Mouse (Mus musculus): Measurements from ENCODE around the gene Phactr2. TPM values are rescaled to one million over a fixed set of nuclear protein-coding genes. Genes with fewer than 3 reads are reported as not detected.

Phactr2 gene
- polyA plus RNA-seq, 1 experiment: 6.6 TPM

DNA sequence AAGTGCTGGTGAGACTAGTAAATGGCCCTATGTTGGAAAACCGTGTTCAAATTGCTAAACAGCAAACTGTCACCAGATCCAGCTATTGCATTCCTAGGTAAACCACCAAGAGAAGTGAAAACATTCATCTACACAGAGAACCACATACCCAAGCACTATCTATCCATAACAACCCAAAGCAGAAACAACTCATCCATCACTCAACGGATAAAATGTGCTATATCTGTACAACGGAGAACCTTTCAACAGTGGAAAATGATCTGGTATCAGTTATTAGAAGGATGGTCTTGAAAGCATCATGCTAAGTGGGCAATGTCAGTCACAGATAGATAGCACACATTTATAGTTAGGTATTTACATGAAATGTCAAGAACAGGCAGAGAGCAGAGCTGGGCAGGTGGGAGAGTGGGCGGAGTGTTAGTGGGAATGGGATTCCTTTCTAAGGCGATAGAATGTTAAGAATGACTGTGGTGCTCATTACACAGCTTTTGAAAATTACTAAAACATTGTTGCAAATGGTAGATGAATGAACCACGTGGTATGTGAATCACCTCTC is 193.8 kb downstream of the Phactr2 start:
- Histone ChIP-seq H3K27ac (ENCODE audit: insufficient read depth, low read length) (no peak overlapping the region), H3K9me3 (replicated peaks; ENCODE audit: control insufficient read depth, insufficient read depth, low read length, poor library complexity, severe bottlenecking) (no peaks in the 10 kb centered on the region), H3K27me3 (ENCODE audit: control insufficient read depth, insufficient read depth, low read length, poor library complexity, severe bottlenecking) (no peaks in the 10 kb centered on the region), H3K4me1 (ENCODE audit: control insufficient read depth, insufficient read depth, low read length) (no peaks in the 10 kb centered on the region), H3K36me3 (ENCODE audit: control insufficient read depth, insufficient read depth, low read length, poor library complexity, severe bottlenecking) (no peaks in the 10 kb centered on the region), H3K4me3 (ENCODE audit: low read depth, low read length) (no peak overlapping the region), H3K9ac (ENCODE audit: low read depth, poor library complexity, severe bottlenecking) (no peak overlapping the region)
- TF ChIP-seq EP300 (IDR thresholded peaks at IDR 0.05; ENCODE audit: insufficient read depth, low read depth, low read length) (no peak), CTCF (IDR thresholded peaks at IDR 0.05; ENCODE audit: low read depth, low read length) (no peak), POLR2A (IDR thresholded peaks at IDR 0.05; ENCODE audit: insufficient read depth, low read length) (no peak)

GRCm38 (mm10) chr10:13276298-13276697 is 197.9 kb downstream of the Phactr2 start:
- H3K27ac ChIP-seq (ENCODE audit: insufficient read depth, low read length): no peak overlapping the region
- no peak for TF ChIP-seq EP300 (IDR thresholded peaks at IDR 0.05; ENCODE audit: insufficient read depth, low read depth, low read length)
- TF ChIP-seq CTCF (IDR thresholded peaks at IDR 0.05; ENCODE audit: low read depth, low read length): no peak
- TF ChIP-seq POLR2A (IDR thresholded peaks at IDR 0.05; ENCODE audit: insufficient read depth, low read length): no peak
- no peaks in the 10 kb centered on the region for H3K9me3 ChIP-seq (replicated peaks; ENCODE audit: control insufficient read depth, insufficient read depth, low read length, poor library complexity, severe bottlenecking)
- H3K4me1 ChIP-seq (ENCODE audit: control insufficient read depth, insufficient read depth, low read length): no peaks in the 10 kb centered on the region
- no peak overlapping the region for H3K4me3 ChIP-seq (ENCODE audit: low read depth, low read length)
- no peaks in the 10 kb centered on the region for H3K27me3 ChIP-seq (ENCODE audit: control insufficient read depth, insufficient read depth, low read length, poor library complexity, severe bottlenecking)
- no peaks in the 10 kb centered on the region for H3K36me3 ChIP-seq (ENCODE audit: control insufficient read depth, insufficient read depth, low read length, poor library complexity, severe bottlenecking)
- H3K9ac ChIP-seq (ENCODE audit: low read depth, poor library complexity, severe bottlenecking): no peak overlapping the region

DNA sequence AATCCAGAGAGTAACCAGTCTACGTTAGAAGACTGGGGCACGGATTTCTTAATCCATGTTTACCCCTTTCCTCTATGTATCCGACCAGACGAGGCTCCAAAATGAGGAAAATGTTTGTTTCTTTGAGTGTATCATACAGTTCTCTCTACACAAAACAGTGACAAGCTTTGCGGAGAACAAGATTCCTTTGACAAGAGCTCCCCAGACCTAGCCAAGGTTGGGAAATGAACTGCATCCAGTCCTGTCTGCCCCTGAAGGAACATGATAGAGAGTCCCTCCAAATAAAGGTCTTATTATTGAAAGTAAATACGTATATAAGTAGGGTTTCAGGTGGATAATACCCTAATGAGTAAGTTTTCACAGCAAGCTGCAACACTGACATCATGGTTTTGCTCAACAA is 199.1 kb downstream of the Phactr2 start:
- no peak overlapping the region for H3K4me3 ChIP-seq (ENCODE audit: low read depth, low read length)
- H3K36me3 ChIP-seq (ENCODE audit: control insufficient read depth, insufficient read depth, low read length, poor library complexity, severe bottlenecking): no peaks in the 10 kb centered on the region
- no peaks in the 10 kb centered on the region for H3K9me3 ChIP-seq (replicated peaks; ENCODE audit: control insufficient read depth, insufficient read depth, low read length, poor library complexity, severe bottlenecking)
- H3K27ac ChIP-seq (ENCODE audit: insufficient read depth, low read length): no peak overlapping the region
- H3K27me3 ChIP-seq (ENCODE audit: control insufficient read depth, insufficient read depth, low read length, poor library complexity, severe bottlenecking): no peaks in the 10 kb centered on the region
- no peaks in the 10 kb centered on the region for H3K4me1 ChIP-seq (ENCODE audit: control insufficient read depth, insufficient read depth, low read length)
- TF ChIP-seq CTCF (IDR thresholded peaks at IDR 0.05; ENCODE audit: low read depth, low read length): no peak
- TF ChIP-seq POLR2A (IDR thresholded peaks at IDR 0.05; ENCODE audit: insufficient read depth, low read length): no peak
- no peak for TF ChIP-seq EP300 (IDR thresholded peaks at IDR 0.05; ENCODE audit: insufficient read depth, low read depth, low read length)
- H3K9ac ChIP-seq (ENCODE audit: low read depth, poor library complexity, severe bottlenecking): no peak overlapping the region

DNA sequence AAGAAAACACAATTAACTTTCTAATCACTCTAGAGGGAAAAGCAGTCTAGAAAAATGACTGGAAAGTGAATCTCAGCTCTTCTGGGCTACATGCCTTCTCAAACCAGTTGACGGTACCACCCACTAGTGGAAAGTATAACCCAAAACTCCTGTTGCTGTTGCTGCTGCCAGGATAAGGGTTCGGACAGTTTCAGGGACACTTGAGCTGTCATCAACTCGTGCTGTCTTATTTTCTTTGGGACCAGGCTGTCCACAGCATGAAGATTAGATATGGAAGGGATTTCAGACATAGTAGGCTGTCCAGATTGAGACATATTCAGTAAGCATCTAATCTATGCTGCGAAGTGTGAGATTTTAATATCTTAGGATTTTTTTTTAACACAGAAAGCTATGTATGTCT is 199.5 kb downstream of the Phactr2 start:
- TF ChIP-seq CTCF (IDR thresholded peaks at IDR 0.05; ENCODE audit: low read depth, low read length): no peak
- TF ChIP-seq EP300 (IDR thresholded peaks at IDR 0.05; ENCODE audit: insufficient read depth, low read depth, low read length): no peak
- TF ChIP-seq POLR2A (IDR thresholded peaks at IDR 0.05; ENCODE audit: insufficient read depth, low read length): no peak
- Histone ChIP-seq H3K27me3 (ENCODE audit: control insufficient read depth, insufficient read depth, low read length, poor library complexity, severe bottlenecking) (no peaks in the 10 kb centered on the region), H3K36me3 (ENCODE audit: control insufficient read depth, insufficient read depth, low read length, poor library complexity, severe bottlenecking) (no peaks in the 10 kb centered on the region), H3K9me3 (replicated peaks; ENCODE audit: control insufficient read depth, insufficient read depth, low read length, poor library complexity, severe bottlenecking) (no peaks in the 10 kb centered on the region), H3K9ac (ENCODE audit: low read depth, poor library complexity, severe bottlenecking) (no peak overlapping the region), H3K4me1 (ENCODE audit: control insufficient read depth, insufficient read depth, low read length) (no peaks in the 10 kb centered on the region), H3K27ac (ENCODE audit: insufficient read depth, low read length) (no peak overlapping the region), H3K4me3 (ENCODE audit: low read depth, low read length) (no peak overlapping the region)

DNA sequence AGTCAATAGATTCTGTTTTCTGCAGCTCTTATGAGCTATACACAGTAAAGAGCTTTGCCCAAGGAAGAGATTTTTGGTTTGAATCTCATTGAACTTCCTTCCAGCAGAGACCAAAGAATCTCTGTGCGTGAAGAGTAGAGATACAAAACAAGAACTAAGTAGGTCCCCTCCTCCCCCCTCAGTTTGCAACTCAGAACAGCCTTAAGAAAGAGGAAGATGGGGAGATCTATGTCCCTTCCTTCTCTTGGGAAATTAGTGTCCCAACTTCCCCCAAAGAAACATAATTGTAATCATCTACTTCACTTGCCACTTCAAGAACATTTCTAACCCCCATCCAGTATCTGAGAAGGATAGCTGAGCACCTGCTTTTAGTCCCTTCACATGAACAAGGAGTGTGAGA is 200.5 kb downstream of the Phactr2 start:
- H3K9ac ChIP-seq (ENCODE audit: low read depth, poor library complexity, severe bottlenecking): no peak overlapping the region
- no peaks in the 10 kb centered on the region for H3K27me3 ChIP-seq (ENCODE audit: control insufficient read depth, insufficient read depth, low read length, poor library complexity, severe bottlenecking)
- TF ChIP-seq CTCF (IDR thresholded peaks at IDR 0.05; ENCODE audit: low read depth, low read length) (no peak), POLR2A (IDR thresholded peaks at IDR 0.05; ENCODE audit: insufficient read depth, low read length) (no peak), EP300 (IDR thresholded peaks at IDR 0.05; ENCODE audit: insufficient read depth, low read depth, low read length) (no peak)
- H3K9me3 ChIP-seq (replicated peaks; ENCODE audit: control insufficient read depth, insufficient read depth, low read length, poor library complexity, severe bottlenecking): no peaks in the 10 kb centered on the region
- H3K36me3 ChIP-seq (ENCODE audit: control insufficient read depth, insufficient read depth, low read length, poor library complexity, severe bottlenecking): no peaks in the 10 kb centered on the region
- H3K27ac ChIP-seq (ENCODE audit: insufficient read depth, low read length): no peak overlapping the region
- no peaks in the 10 kb centered on the region for H3K4me1 ChIP-seq (ENCODE audit: control insufficient read depth, insufficient read depth, low read length)
- H3K4me3 ChIP-seq (ENCODE audit: low read depth, low read length): no peak overlapping the region

- no peak overlapping the region for H3K4me3 ChIP-seq (ENCODE audit: low read depth, low read length)
- TF ChIP-seq POLR2A (IDR thresholded peaks at IDR 0.05; ENCODE audit: insufficient read depth, low read length): no peak
- no peak for TF ChIP-seq CTCF (IDR thresholded peaks at IDR 0.05; ENCODE audit: low read depth, low read length)
- no peak for TF ChIP-seq EP300 (IDR thresholded peaks at IDR 0.05; ENCODE audit: insufficient read depth, low read depth, low read length)
- no peak overlapping the region for H3K27ac ChIP-seq (ENCODE audit: insufficient read depth, low read length)
- no peaks in the 10 kb centered on the region for H3K27me3 ChIP-seq (ENCODE audit: control insufficient read depth, insufficient read depth, low read length, poor library complexity, severe bottlenecking)
- no peak overlapping the region for H3K9ac ChIP-seq (ENCODE audit: low read depth, poor library complexity, severe bottlenecking)
- H3K4me1 ChIP-seq (ENCODE audit: control insufficient read depth, insufficient read depth, low read length): no peaks in the 10 kb centered on the region
- no peaks in the 10 kb centered on the region for H3K36me3 ChIP-seq (ENCODE audit: control insufficient read depth, insufficient read depth, low read length, poor library complexity, severe bottlenecking)
- no peaks in the 10 kb centered on the region for H3K9me3 ChIP-seq (replicated peaks; ENCODE audit: control insufficient read depth, insufficient read depth, low read length, poor library complexity, severe bottlenecking)
Measured at GRCm38 (mm10) chr10:13271716-13272115, 202.5 kb downstream of the Phactr2 start.

All from ES-Bruce4 (cell line).